Mouse (Mus musculus) lung, embryonic 15.5 days (tissue): ENCODE results near the gene Cldn34d. TPM values are rescaled to one million over a fixed set of nuclear protein-coding genes. Genes with fewer than 3 reads are reported as not detected.
A peak's percentile ranks its signal among the peaks of the same experiment; 100 is the strongest.

ENCODE experiments used
- ATAC-seq: fragments of 200-750 bp; cut with Nextera tagmentation; 2 replicates; pipeline ENCODE4 v1.8.0; 2017; ENCODE audit warnings: moderate number of reproducible peaks, borderline replicate concordance; ENCODE audit not compliant: low FRiP score, low TSS enrichment; ENCODE audit errors: extremely low read depth
- H3K27ac ChIP-seq: fragments of 300-500 bp; sonication (generic); 2 replicates; pipeline ENCODE4 v1.5.1; 2015; ENCODE audit warnings: moderate library complexity, mild to moderate bottlenecking, inconsistent platforms
- H3K27me3 ChIP-seq: fragments of 300-500 bp; sonication (generic); 2 replicates; pipeline ENCODE4 v1.6.1; 2015; ENCODE audit warnings: inconsistent platforms
- H3K36me3 ChIP-seq: fragments of 300-500 bp; sonication (generic); 2 replicates; pipeline ENCODE4 v1.6.1; 2015; ENCODE audit warnings: inconsistent platforms
- H3K4me1 ChIP-seq: fragments of 300-500 bp; sonication (generic); 2 replicates; pipeline ENCODE4 v1.6.1; 2015; ENCODE audit warnings: inconsistent platforms
- H3K4me2 ChIP-seq: fragments of 300-500 bp; sonication (generic); 2 replicates; pipeline ENCODE4 v1.6.1; 2015; ENCODE audit warnings: inconsistent platforms, mild to moderate bottlenecking, moderate library complexity
- H3K4me3 ChIP-seq: fragments of 300-500 bp; sonication (generic); 2 replicates; pipeline ENCODE4 v1.5.1; 2015; ENCODE audit warnings: mild to moderate bottlenecking, inconsistent platforms
- H3K9ac ChIP-seq: fragments of 300-500 bp; sonication (generic); 2 replicates; pipeline ENCODE4 v1.6.1; 2015; ENCODE audit warnings: inconsistent platforms
- H3K9me3 ChIP-seq: fragments of 300-500 bp; sonication (generic); 2 replicates; pipeline ENCODE4 v1.6.1; 2016; ENCODE audit warnings: inconsistent platforms
- WGBS: fragments of 180-500 bp; shearing (Covaris S2); methylation state at CpG from one replicate; pipeline ENCODE4 v1.1.7; 2015; 5-methylcytosine and 5-hydroxymethylcytosine counted together
- polyA plus RNA-seq: library from polyadenylated mRNA; unstranded; fragments of >200 nt; fragmentation: Nextera tagmentation; extraction: Ambion mirVana; gene quantifications from 2 replicates; pipeline ENCODE4 v1.2.1, GENCODE M21; 2015

Cldn34d gene
- not detected in 2 replicates for polyA plus RNA-seq

DNA sequence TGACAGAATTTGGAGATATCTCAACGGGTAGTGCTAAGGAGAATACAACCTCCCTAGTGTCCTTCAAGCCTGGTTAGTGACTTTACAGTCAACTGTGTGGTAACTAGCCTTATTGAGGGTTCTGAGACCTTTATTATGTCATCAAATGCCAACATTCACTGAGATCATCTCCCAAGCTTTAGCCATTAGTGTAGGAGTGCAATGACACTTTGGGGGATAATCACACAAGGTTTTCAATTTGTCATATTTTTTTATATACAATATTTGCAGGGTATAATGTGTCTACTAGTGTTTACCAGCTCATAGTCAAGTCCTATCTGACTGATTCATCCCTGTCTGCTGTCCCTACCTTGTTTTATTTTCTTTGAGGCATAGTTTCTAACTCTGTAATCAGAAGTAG is at the start of gene Cldn34d:
Gene Cldn34d (minus strand): TSS at position 101 of the 400 bp plus-strand sequence.
- no peak for ATAC-seq
- peaks cover 4% of the 10 kb centered on the region for H3K9me3 ChIP-seq
- no peak within 1 kb of the TSS for H3K4me2 ChIP-seq
- no peaks in the 10 kb centered on the region for H3K4me1 ChIP-seq
- H3K27ac ChIP-seq: no peak within 1 kb of the TSS
- no peak within 1 kb of the TSS for H3K9ac ChIP-seq
- H3K4me3 ChIP-seq: no peak within 1 kb of the TSS
- H3K27me3 ChIP-seq: no peaks in the 10 kb centered on the region
- WGBS: 64% methylated on average over 1 of the region's 1 CpGs
- H3K36me3 ChIP-seq: no peaks in the 10 kb centered on the region

GRCm38 (mm10) chrX:76598459-76599206 is 4.1 kb downstream of the Cldn34d start:
- Histone ChIP-seq H3K4me2 (no peak overlapping the region), H3K4me3 (no peak overlapping the region), H3K36me3 (no peaks in the 10 kb centered on the region), H3K4me1 (no peaks in the 10 kb centered on the region), H3K9ac (no peak overlapping the region), H3K27me3 (no peaks in the 10 kb centered on the region), H3K27ac (no peak overlapping the region), H3K9me3 (peaks cover 4% of the 10 kb centered on the region)
- WGBS: 46% methylated on average over 6 of the region's 6 CpGs
- ATAC-seq: peak; percentile 100

Other genes starting within 250 kb of the Cldn34d start
- gene Cldn34b4, start 209.6 kb downstream of the Cldn34d start, polyA plus RNA-seq: not detected in 2 replicates